Mouse (Mus musculus) liver, embryonic 12.5 days (tissue): ENCODE measurements around the gene Elfn1. TPM values are rescaled to one million over a fixed set of nuclear protein-coding genes. Genes with fewer than 3 reads are reported as not detected.

Experiments used
- ATAC-seq: fragments of 200-750 bp; cut with Nextera tagmentation; 2 replicates; pipeline ENCODE4 v1.8.0; 2017; ENCODE audit warnings: moderate number of reproducible peaks, mild to moderate bottlenecking, moderate library complexity
- H3K27ac ChIP-seq: fragments of 300-500 bp; sonication (generic); 2 replicates; pipeline ENCODE4 v1.5.1; 2016; ENCODE audit warnings: mild to moderate bottlenecking
- H3K27me3 ChIP-seq: fragments of 300-500 bp; sonication (generic); replicated peaks from 2 replicates; pipeline ENCODE4 v1.6.1; 2016; ENCODE audit warnings: mild to moderate bottlenecking, moderate library complexity
- H3K36me3 ChIP-seq: fragments of 300-500 bp; sonication (generic); 2 replicates; pipeline ENCODE4 v1.6.1; 2016; ENCODE audit warnings: mild to moderate bottlenecking, moderate library complexity
- H3K4me1 ChIP-seq: fragments of 300-500 bp; sonication (generic); 2 replicates; pipeline ENCODE4 v1.6.1; 2016
- H3K4me2 ChIP-seq: fragments of 300-500 bp; sonication (generic); 2 replicates; pipeline ENCODE4 v1.6.1; 2016; ENCODE audit warnings: mild to moderate bottlenecking, moderate library complexity
- H3K4me3 ChIP-seq: fragments of 300-500 bp; sonication (generic); 2 replicates; pipeline ENCODE4 v1.5.1; 2016; ENCODE audit warnings: mild to moderate bottlenecking, moderate library complexity
- H3K9ac ChIP-seq: fragments of 300-500 bp; sonication (generic); 2 replicates; pipeline ENCODE4 v1.6.1; 2016; ENCODE audit warnings: mild to moderate bottlenecking, moderate library complexity
- H3K9me3 ChIP-seq: fragments of 300-500 bp; sonication (generic); replicated peaks from 2 replicates; pipeline ENCODE4 v1.6.1; 2016; ENCODE audit warnings: mild to moderate bottlenecking, moderate library complexity
- WGBS: fragments of 180-500 bp; shearing (Covaris S2); methylation state at CpG from one replicate; pipeline ENCODE4 v1.1.7; 2016; ENCODE audit not compliant: insufficient replicate concordance; 5-methylcytosine and 5-hydroxymethylcytosine counted together
- polyA plus RNA-seq: library from polyadenylated mRNA; unstranded; fragments of >200 nt; fragmentation: Nextera tagmentation; extraction: Ambion mirVana; gene quantifications from 2 replicates; pipeline ENCODE4 v1.2.1, GENCODE M21; 2016

The Elfn1 gene
- polyA plus RNA-seq: 0.05 and 0.14 TPM in 2 replicates

DNA sequence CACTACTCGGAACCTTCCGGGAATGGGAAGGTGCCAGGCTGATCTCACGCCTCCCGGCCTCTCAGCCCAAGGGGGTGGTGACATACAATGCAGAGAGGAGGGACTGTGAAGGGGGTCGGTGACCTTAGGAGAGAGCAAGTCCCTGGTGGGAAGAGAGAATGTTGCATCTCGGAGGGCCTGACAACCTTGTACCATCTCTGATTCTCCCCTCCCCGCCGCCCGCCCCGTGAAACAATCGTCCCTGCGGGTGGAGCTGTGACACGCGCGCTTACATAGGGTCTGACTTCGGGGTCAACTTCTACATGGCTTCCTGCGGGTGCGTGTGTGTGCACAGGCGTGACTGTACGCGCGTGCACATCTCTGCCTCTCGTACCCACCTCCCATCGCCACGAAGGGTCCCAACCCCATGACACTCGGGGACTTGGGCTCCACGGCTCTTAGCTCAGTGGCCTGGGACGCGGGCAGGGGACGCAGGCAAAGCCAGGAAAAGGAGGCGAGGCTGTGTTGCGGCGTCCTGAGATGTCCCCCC is at the start of gene Elfn1:
Elfn1 (plus strand) TSS at position 230 of the 529 bp plus-strand sequence.
- WGBS: 3% methylated on average over 33 of the region's 33 CpGs
- peak within 1 kb of the TSS; percentile 17; the same call in 1 of the 2 replicates for H3K9ac ChIP-seq
- no peak within 1 kb of the TSS for H3K27ac ChIP-seq

DNA sequence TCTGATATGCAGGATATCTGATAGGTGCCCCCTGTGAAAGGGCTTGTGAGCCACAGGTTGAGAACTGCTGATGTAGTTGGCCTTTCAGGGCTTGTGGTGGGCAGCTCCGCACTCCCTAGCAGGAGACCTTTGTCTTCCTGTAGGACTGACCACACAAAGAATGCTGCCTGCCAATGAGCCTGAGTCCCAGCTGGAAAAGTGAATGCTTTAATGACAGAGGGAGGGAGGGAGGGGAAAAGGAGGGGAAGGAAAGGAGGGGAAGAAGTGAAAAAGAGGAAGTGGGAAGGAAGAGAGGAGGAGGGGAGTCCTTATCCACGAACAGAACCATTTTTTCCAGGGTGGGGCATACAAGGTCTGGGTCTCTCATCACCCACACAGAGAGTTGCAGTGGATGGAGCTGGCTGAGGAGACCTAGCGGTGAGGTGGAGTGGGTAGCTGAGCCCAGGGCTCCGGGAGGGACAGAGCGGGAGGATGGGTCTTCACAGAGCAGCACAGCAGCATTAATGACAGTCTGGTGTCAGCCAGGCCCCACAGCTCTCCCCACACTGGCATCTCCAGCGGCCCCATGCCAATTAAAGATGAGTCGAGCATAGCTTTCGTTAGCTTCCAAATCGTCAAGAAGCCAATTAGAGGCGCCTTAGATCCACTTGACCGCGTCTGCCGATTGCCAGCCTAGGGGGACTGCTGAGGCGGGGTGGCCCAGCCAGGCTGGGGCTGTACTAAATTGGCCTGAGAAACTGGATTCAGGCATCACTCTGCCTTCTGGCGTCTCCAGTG is 47.2 kb upstream of the Elfn1 start:
- Histone ChIP-seq H3K4me2 (no peak overlapping the region), H3K9ac (no peak overlapping the region), H3K27ac (no peak overlapping the region), H3K4me1 (no peaks in the 10 kb centered on the region), H3K36me3 (no peaks in the 10 kb centered on the region), H3K4me3 (no peak overlapping the region), H3K9me3 (no peaks in the 10 kb centered on the region), H3K27me3 (peaks cover 10% of the 10 kb centered on the region)
- WGBS: 43% methylated on average over 15 of the region's 15 CpGs
- no peak for ATAC-seq

More for the DNA sequence above, at the start of gene Elfn1:
- Histone ChIP-seq H3K4me2 (peak within 1 kb of the TSS; percentile 72), H3K4me1 (0 out of 2 replicates have a peak, but pooled peaks cover 16% of the 10 kb centered on the region), H3K9me3 (no peaks in the 10 kb centered on the region), H3K4me3 (peak within 1 kb of the TSS; percentile 51), H3K36me3 (no peaks in the 10 kb centered on the region), H3K27me3 (peaks cover 94% of the 10 kb centered on the region)
- no peak for ATAC-seq

DNA sequence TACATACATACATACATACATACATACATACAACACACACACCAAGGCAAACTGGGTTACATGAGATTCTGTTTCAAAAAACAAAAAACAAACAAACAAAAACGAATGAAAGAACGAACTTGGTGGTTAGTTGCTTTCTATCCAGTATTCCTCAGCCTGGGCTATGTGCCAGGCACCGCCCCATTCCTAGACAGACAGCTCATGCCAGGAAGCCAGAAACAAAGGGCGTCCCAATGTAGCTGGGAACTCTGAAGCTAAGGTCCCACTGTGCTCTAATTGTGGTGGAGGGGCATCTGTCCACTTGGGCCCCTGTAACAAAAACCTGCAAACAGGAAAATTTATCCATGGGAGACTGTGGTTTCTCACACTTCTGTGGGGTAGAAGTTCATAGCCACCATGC is 45.0 kb upstream of the Elfn1 start:
- no peaks in the 10 kb centered on the region for H3K36me3 ChIP-seq
- 40% methylated on average over 4 of the region's 4 CpGs for WGBS
- H3K9ac ChIP-seq: no peak overlapping the region
- H3K4me2 ChIP-seq: no peak overlapping the region
- no peak overlapping the region for H3K27ac ChIP-seq
- H3K27me3 ChIP-seq: peaks cover 14% of the 10 kb centered on the region
- no peaks in the 10 kb centered on the region for H3K9me3 ChIP-seq
- ATAC-seq: no peak
- H3K4me1 ChIP-seq: no peaks in the 10 kb centered on the region
- no peak overlapping the region for H3K4me3 ChIP-seq

DNA sequence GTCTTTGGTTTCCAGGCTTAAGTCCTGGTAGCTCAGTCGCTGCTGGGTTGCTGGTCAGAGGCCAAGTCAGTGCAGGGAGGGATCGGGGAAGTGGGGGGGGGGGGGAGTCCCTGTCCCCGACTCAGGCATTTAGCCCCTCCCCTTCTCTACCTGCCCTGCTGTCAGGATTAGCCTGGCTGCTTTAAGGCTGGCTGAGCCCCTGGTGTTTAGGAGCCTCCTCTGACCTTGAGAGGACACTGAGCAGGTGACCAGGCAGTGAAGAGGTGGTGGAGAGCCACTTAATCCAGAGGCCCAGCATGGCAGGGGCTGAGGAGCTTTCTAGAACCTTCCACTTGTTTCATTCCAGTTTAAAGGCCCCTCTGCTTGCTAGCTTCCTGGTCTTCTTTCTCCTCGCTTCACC is 36.9 kb upstream of the Elfn1 start:
- Histone ChIP-seq H3K4me1 (no peaks in the 10 kb centered on the region), H3K4me3 (no peak overlapping the region), H3K36me3 (no peaks in the 10 kb centered on the region), H3K27ac (no peak overlapping the region), H3K9me3 (no peaks in the 10 kb centered on the region), H3K4me2 (no peak overlapping the region), H3K27me3 (peaks cover 20% of the 10 kb centered on the region), H3K9ac (no peak overlapping the region)
- ATAC-seq: no peak
- WGBS: 16% methylated on average over 3 of the region's 4 CpGs

DNA sequence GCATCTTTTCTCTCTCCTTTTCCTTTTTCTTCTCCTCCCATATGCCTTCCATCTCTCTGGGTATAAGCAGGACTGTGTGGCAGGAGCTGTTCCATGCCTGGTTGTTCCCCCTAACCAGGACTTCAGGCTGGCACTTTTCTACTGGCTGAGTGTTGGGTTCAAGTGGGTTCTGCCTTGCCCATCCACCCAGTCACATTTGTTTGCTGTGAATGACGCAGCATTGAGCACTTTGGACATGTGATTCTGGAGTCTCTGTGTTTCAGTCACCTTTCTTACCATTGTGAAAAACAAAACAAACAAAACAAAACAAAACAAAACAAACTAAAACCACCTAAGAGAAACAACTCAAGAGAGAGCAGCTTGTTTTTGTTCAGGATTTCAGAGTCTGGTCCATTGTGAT is 36.2 kb upstream of the Elfn1 start:
- no peak for ATAC-seq
- no peak overlapping the region for H3K4me3 ChIP-seq
- peaks cover 20% of the 10 kb centered on the region for H3K27me3 ChIP-seq
- no peak overlapping the region for H3K27ac ChIP-seq
- H3K4me1 ChIP-seq: no peaks in the 10 kb centered on the region
- no peak overlapping the region for H3K4me2 ChIP-seq
- no peaks in the 10 kb centered on the region for H3K36me3 ChIP-seq
- H3K9ac ChIP-seq: no peak overlapping the region
- no peaks in the 10 kb centered on the region for H3K9me3 ChIP-seq
- WGBS: 46% methylated on average over 1 of the region's 1 CpGs

DNA sequence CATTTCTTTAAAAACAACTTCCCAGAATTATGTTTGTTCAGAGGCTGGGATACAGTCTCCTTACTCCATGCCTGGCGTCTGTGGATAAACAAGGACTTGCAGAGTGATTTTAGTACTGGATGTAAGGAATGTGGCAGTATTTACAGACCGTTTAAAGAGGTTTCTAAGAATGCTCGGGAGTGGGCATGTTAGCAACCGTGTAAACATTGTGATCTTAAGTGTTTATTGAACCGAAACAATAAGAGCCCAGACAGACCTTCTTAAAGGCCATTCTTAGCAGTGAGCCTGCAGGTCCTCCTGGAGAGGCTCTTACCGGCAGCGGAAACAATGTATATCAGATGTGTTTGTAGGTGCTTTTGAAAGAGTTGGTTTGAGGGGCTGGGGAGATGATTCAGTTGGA is 30.2 kb upstream of the Elfn1 start:
- ATAC-seq: no peak
- no peaks in the 10 kb centered on the region for H3K4me1 ChIP-seq
- H3K9me3 ChIP-seq: no peaks in the 10 kb centered on the region
- H3K36me3 ChIP-seq: no peaks in the 10 kb centered on the region
- WGBS: 58% methylated on average over 7 of the region's 7 CpGs
- H3K27ac ChIP-seq: no peak overlapping the region
- no peak overlapping the region for H3K4me3 ChIP-seq
- H3K4me2 ChIP-seq: no peak overlapping the region
- peaks cover 8% of the 10 kb centered on the region for H3K27me3 ChIP-seq
- no peak overlapping the region for H3K9ac ChIP-seq

DNA sequence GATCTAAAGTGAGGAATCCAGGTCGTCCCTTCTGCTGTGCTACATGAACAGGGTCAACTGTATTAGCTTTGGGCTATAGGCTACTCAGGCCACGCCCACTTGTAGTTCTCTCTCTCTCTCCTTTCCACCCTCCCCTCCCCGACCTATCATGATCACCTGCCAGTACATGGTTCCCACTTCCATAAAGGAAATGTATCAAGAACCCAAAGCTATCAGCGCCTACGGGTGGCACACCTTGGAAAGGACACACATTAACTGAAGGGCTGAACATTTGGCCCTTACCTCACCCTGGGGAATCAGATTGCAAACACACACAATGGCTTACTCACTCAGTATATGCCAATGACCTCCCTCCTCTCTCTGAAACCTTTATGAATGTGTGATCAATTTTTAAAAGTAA is 28.0 kb upstream of the Elfn1 start:
- H3K4me1 ChIP-seq: no peaks in the 10 kb centered on the region
- no peaks in the 10 kb centered on the region for H3K27me3 ChIP-seq
- ATAC-seq: no peak
- WGBS: 57% methylated on average over 5 of the region's 5 CpGs
- H3K36me3 ChIP-seq: no peaks in the 10 kb centered on the region
- H3K27ac ChIP-seq: no peak overlapping the region
- no peak overlapping the region for H3K4me2 ChIP-seq
- no peaks in the 10 kb centered on the region for H3K9me3 ChIP-seq
- no peak overlapping the region for H3K4me3 ChIP-seq
- no peak overlapping the region for H3K9ac ChIP-seq

DNA sequence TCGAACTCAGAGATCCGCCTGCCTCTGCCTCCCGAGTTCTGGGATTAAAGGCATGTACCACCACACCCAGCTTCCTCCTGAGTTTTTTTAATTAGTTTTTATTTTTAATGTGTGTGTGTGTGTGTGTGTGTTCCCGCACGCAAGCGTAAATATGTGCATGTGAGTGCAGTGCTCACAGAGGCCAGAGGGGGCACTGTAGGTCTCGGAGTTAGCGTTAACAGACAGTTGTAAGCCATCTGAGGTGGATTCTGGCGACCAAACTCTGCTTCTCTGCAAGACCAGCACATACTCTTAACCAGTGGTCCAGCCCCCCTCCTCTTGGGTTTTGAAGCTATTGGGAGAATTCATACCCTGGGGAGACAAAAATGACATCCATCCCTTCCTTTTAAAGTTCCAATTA is 26.6 kb upstream of the Elfn1 start:
- 73% methylated on average over 9 of the region's 9 CpGs for WGBS
- ATAC-seq: no peak
- Histone ChIP-seq H3K27me3 (no peaks in the 10 kb centered on the region), H3K36me3 (no peaks in the 10 kb centered on the region), H3K9me3 (no peaks in the 10 kb centered on the region), H3K4me3 (no peak overlapping the region), H3K4me2 (no peak overlapping the region), H3K4me1 (no peaks in the 10 kb centered on the region), H3K27ac (no peak overlapping the region), H3K9ac (no peak overlapping the region)

DNA sequence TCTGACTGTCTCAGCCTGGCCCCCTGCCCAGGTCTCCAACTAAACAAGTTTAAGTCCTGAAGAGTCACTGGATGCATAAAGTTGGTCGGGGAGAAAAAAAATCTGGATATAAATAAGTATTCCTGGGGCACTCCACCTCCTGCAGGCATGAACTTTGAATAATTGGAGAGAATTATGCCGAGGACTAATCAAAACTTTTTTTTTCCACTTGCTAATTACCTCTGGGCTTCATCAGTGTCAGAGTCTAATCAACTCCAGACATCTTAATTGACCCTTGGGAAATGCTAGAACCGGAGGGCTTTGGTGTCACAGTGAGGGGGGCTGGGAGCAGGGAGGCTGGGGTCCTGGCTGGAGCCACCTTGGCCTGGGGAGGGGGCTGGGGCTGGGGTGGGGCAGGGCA is 19.1 kb upstream of the Elfn1 start:
- Histone ChIP-seq H3K4me1 (no peaks in the 10 kb centered on the region), H3K27ac (no peak overlapping the region), H3K9ac (no peak overlapping the region), H3K4me2 (no peak overlapping the region), H3K36me3 (no peaks in the 10 kb centered on the region), H3K4me3 (no peak overlapping the region), H3K9me3 (no peaks in the 10 kb centered on the region), H3K27me3 (peaks cover 23% of the 10 kb centered on the region)
- no peak for ATAC-seq
- WGBS: 24% methylated on average over 3 of the region's 3 CpGs

DNA sequence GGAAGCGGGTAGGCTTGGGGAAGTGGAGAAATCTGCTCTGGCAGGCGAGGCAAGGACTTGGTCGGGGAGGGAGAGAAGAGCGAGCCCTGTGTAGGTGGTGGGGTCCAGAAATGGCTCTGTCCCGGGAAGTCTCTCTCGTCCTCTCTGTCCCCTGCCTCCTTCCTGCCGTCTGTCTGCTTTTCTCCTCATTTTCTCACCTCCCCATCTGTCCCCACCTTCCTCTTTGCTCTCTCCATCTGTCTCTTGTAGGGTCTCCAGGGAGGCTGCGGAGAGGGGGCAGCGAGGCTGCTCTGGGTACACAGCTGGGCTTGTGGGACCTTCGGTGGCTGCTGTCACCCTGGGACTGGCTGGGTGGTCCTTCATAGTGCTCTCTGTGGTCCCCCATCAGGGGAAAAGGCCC is 18.4 kb upstream of the Elfn1 start:
- Histone ChIP-seq H3K4me2 (no peak overlapping the region), H3K36me3 (no peaks in the 10 kb centered on the region), H3K27me3 (peaks cover 23% of the 10 kb centered on the region), H3K4me3 (no peak overlapping the region), H3K9me3 (no peaks in the 10 kb centered on the region), H3K9ac (no peak overlapping the region), H3K4me1 (no peaks in the 10 kb centered on the region), H3K27ac (no peak overlapping the region)
- 47% methylated on average over 10 of the region's 10 CpGs for WGBS
- ATAC-seq: no peak

DNA sequence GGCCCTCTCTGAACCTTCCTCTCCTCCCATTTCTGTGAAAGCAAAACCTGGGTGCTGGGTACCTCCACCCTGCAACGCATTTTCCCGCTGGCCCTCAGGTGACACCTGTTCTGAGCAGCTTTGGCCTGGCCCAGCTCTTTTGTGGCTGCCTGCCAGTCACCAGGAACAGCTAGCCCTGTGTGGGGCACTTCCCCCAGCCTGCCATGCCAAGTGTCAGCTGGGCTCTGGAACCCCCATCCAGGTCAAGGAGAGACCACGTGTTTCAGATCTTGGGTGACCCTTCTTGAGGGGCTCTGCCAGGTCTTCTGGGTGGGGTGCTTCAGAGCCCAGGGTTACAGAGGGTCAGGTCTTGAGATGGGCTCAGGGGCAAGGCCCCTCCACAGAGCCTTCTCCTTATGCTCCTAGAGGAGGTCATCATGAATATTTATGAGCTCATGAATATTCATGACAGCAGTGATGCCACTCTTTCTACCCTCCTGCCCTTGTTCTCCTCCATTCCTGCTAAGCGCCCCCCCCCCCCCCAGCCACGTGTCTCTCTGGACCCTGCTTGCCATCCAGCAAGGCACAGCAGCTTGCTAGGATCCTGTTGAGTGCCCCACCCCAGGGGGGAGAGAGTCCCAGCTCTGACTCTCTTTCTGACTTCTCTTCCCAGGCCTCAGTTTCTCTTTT is 15.3 kb upstream of the Elfn1 start:
- Histone ChIP-seq H3K9ac (no peak overlapping the region), H3K9me3 (no peaks in the 10 kb centered on the region), H3K4me1 (no peaks in the 10 kb centered on the region), H3K27ac (no peak overlapping the region), H3K4me2 (no peak overlapping the region), H3K27me3 (peaks cover 44% of the 10 kb centered on the region), H3K36me3 (no peaks in the 10 kb centered on the region), H3K4me3 (no peak overlapping the region)
- no peak for ATAC-seq
- 35% methylated on average over 5 of the region's 5 CpGs for WGBS

DNA sequence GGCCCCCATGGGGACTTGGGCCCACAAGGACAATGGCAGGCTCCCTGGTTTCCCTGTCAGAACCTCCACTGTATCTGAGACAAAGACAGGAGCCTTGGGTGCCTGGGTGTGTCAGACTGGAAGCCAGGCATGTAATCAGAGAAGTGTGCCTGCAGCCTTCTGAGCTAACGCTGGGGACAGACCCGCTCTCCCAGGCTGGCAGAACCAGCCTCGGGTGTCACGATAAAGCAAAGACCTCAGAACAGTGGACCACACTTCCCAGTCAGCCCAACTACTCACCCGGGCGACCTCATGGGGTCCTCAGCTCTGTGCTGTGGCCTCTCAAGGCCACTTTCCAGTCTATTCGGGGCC is 14.8 kb upstream of the Elfn1 start:
- Histone ChIP-seq H3K4me3 (no peak overlapping the region), H3K27me3 (peaks cover 44% of the 10 kb centered on the region), H3K27ac (no peak overlapping the region), H3K9me3 (no peaks in the 10 kb centered on the region), H3K4me1 (no peaks in the 10 kb centered on the region), H3K4me2 (no peak overlapping the region), H3K36me3 (no peaks in the 10 kb centered on the region), H3K9ac (no peak overlapping the region)
- no peak for ATAC-seq
- 29% methylated on average over 7 of the region's 7 CpGs for WGBS
